Mouse (Mus musculus): ENCODE measurements around the gene Hmgcs2. TPM values are rescaled to one million over a fixed set of nuclear protein-coding genes. Genes with fewer than 3 reads are reported as not detected.

Gene Hmgcs2
- total RNA-seq (2021), result 10 to 100 TPM; 64.9 to 70.1 TPM
- long read RNA-seq, experiment 1, transcript Hmgcs2-201 (10 exons, 3,290 nt), result major isoform, 78 of 88 reads
- long read RNA-seq, experiment 1, partial matches to known transcripts, result 5 of 88 reads
- long read RNA-seq, experiment 1, other reads (novel, unspliced or antisense), result 5 of 88 reads
- long read RNA-seq, experiment 2, transcript Hmgcs2-201 (10 exons, 3,290 nt), result major isoform, 85 of 92 reads
- long read RNA-seq, experiment 2, partial matches to known transcripts, result 4 of 92 reads
- long read RNA-seq, experiment 2, other reads (novel, unspliced or antisense), result 3 of 92 reads

GRCm38 (mm10) chr3:98280204-98280932 lies at the start of gene Hmgcs2:
Hmgcs2 (plus strand) TSS chr3:98280435.
- intact Hi-C loops (cut with DNase I), result loop anchor here (2.0 kb wide), 1 partner anchor 54 kb away; no protein-coding TSS in a partner anchor
- DNase-seq, result peak; percentile 72 to 79

DNA sequence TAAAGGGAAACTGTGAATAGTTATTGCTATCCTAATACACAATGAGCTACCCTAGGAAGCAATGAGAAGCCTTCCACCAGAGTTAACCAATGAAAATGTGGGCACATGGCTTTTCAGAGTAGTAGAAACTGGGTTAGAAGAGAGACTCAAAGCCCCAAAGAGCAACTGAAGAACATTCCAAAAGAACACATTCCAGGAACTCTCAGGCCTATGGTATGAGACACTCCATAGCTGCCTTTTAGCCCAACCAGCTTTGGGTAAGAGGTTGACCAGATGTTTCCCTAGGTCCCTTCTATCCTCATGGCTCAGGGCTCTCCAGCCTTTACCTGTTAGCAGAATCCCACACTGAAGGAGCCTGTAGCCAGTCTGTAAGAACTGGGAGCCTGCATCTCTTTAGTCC lies 46.7 kb upstream of the Hmgcs2 start:
- no peak for DNase-seq
- intact Hi-C loops (cut with DNase I), result no loop called here

DNA sequence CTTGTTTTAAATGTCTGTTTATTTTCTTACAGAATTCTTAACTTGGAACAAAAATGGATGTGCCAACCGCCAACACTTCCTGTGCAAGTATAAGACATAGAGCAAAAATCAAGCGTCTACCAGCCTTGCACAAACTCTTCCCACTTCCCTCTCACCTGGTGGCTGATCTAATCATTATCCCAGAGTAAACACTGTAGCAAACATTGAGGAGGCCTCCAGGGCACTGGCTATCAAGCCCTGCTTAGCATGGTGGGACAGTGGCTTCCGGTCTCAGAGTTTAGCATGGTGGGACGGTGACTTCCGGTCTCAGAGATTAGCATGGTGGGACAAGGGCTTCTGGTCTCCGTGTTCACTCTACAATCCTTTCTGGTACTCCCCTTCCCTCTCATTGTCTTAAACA lies 44.0 kb upstream of the Hmgcs2 start:
- intact Hi-C loops (cut with DNase I), result no loop called here
- DNase-seq, result no peak

- DNase-seq, result no peak
- intact Hi-C loops (cut with DNase I), result no loop called here
Observed at GRCm38 (mm10) chr3:98237240-98237639, 43.0 kb upstream of the Hmgcs2 start.

GRCm38 (mm10) chr3:98238150-98238549 lies 42.1 kb upstream of the Hmgcs2 start:
- DNase-seq, result no peak
- intact Hi-C loops (cut with DNase I), result no loop called here

GRCm38 (mm10) chr3:98242051-98242450 lies 38.2 kb upstream of the Hmgcs2 start:
- intact Hi-C loops (cut with DNase I), result loop anchor here (5.0 kb wide), 1 partner anchor 70 kb away; no protein-coding TSS in a partner anchor
- no peak for DNase-seq

GRCm38 (mm10) chr3:98242458-98243037 lies 37.7 kb upstream of the Hmgcs2 start:
- no peak for DNase-seq
- intact Hi-C loops (cut with DNase I), result loop anchor here (5.0 kb wide), 1 partner anchor 70 kb away; no protein-coding TSS in a partner anchor

DNA sequence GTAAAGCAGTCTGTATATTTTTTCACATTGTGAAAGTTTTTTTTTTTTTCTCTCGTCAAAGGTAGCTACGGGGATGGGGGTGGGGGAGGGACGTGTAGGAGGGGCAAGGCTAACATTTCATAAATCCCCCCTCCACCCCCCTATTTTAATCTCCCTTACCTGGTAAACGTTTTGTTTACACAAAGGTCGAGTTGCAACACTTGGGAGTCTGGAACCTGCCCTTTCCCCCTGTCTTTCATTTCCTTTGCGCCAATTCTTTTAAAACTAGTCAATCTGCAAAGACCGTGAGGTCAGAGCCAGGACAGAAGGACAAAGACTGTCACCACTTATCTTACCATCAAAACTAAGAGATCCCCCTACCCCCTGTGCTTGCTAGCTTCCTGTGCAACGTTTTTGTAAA lies 34.3 kb upstream of the Hmgcs2 start:
- no peak for DNase-seq
- intact Hi-C loops (cut with DNase I), result no loop called here

DNA sequence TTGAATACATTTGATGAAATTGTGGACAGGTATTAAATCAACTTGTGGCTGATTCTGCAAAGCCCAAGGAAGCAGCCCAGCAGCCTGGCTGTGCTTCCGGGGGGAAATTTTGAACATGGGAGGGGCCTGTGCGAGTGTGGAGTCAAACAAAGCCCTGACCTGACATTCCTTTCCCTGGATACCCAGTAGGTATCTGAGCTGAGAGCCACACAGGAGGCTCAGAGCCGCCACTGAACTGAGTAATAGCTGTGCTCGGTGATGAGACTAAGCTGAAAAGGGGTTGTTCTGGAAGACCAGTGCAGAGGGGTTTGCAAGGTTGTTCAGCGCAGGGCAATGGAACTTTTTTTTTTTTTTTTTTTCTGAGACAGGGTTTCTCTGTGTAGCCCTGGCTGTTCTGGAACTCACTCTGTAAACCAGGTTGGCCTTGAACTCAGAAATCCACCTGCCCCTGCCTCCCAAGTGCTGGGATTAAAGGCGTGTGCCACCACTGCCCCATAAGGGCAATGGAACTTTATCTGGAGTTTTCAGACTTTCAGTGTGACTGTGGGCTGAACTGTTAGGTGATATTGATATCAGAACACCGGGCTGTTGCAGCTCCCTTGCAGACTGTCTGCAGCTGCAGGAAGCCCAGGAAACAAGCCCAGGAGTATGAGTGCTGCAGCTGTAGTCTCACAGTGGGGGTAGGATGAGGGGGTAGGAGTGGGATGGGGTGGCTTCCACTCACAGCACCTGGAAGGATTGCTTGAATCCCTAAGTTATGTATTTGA lies 33.1 kb upstream of the Hmgcs2 start:
- intact Hi-C loops (cut with DNase I), result no loop called here
- no peak for DNase-seq

DNA sequence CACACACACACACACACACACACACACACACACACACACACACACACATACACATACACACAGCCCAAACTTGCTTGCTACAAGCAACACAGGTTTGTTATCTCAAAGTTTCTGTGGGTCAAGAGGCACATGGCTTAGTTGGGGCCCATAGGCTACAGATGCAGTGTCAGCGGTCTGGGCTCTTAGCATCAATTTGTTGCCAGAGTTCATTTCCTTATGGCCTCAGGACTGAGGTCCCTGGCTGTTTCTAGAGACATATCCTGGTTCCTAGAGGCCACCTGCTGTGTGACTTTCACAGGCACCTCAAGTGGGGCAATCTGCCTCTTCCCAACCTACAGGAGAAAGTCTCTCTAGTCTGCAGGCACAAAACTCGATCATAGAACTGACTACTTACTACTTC lies 30.9 kb upstream of the Hmgcs2 start:
- no peak for DNase-seq
- intact Hi-C loops (cut with DNase I), result no loop called here

DNA sequence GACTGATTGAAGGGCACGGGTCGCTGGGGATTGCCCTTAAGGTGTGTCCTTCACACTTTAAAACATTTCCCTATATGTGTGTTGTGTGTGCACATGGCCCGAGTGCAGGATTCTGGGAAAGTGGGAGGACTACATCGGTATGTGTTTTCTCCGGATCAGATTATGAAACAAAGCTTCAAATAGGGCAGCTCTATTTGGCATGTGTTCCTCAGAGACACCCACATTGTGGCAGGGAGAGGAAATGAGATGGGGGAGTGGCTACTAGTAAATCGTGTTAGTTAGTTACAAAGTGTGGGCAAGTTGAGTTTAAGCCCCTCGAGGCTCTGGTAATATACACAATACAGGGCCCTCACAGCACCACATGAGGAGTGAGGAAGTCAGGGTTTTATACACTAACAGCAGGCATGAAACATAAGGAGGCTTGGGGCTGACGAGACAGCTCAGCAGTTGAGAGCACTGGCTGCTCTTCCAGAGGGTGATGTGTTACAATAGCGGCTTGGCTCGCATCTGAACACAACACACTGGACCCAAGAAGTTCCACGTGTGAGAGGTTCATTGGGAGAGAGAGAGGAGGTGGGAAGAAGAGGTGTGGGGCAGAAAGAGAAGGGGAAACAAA lies 30.3 kb upstream of the Hmgcs2 start:
- no peak for DNase-seq
- intact Hi-C loops (cut with DNase I), result no loop called here

DNA sequence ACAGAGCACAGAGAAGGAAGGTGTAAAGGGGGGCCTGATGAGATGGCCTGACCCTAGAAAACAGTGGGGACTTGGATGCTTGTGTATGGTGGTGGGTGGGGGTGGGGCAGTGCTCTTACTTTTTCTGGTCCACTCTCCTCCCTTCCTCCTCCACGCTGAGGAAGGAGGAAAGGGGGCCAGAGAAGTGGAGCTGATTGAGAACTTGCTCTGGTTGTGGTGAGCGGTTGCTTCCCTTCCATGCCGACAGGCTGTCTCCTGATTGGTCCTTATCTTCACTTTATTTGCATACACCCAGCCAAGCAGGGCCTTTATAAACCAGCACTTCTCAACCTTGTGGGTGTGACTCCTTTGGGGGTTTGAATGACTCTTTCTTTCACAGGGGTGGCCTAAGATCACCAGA lies 26.2 kb upstream of the Hmgcs2 start:
- DNase-seq, result no peak
- intact Hi-C loops (cut with DNase I), result no loop called here

GRCm38 (mm10) chr3:98254656-98255583 lies 25.3 kb upstream of the Hmgcs2 start:
- DNase-seq, result peak in 1 of 2 experiments; percentile 11
- intact Hi-C loops (cut with DNase I), result no loop called here

GRCm38 (mm10) chr3:98258723-98259122 lies 21.5 kb upstream of the Hmgcs2 start:
- intact Hi-C loops (cut with DNase I), result no loop called here

DNA sequence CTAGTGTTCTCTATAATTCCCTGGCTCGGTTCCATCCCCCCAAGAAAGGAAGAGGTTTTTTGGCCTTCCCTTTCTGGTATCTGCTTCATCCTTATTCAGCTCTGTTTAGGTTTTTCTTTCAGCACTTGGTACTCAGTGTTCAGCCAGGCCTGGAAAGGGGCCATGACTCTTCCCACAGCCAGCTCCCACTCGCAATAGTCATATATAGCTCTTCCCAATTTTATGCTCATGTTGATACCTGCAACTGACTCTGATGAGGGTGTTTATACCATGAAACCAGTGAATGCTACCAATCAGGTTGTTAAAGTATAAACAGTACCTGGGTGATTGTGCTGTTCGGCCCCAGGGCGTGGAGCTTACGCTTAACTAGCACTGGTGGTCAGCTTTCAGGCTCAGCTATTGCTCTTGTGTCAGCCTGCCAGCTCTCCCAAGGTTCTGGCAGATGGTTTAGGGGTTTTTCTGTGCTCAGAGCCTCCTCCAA lies 20.9 kb upstream of the Hmgcs2 start:
- intact Hi-C loops (cut with DNase I), result no loop called here
- peak; percentile 39 to 40 for DNase-seq

More at GRCm38 (mm10) chr3:98258723-98259122, 21.5 kb upstream of the Hmgcs2 start:
- DNase-seq, result no peak

GRCm38 (mm10) chr3:98260534-98260933 lies 19.7 kb upstream of the Hmgcs2 start:
- DNase-seq, result no peak
- intact Hi-C loops (cut with DNase I), result no loop called here

- intact Hi-C loops (cut with DNase I), result no loop called here
- no peak for DNase-seq
Observed at GRCm38 (mm10) chr3:98261415-98261814, 18.8 kb upstream of the Hmgcs2 start.

DNA sequence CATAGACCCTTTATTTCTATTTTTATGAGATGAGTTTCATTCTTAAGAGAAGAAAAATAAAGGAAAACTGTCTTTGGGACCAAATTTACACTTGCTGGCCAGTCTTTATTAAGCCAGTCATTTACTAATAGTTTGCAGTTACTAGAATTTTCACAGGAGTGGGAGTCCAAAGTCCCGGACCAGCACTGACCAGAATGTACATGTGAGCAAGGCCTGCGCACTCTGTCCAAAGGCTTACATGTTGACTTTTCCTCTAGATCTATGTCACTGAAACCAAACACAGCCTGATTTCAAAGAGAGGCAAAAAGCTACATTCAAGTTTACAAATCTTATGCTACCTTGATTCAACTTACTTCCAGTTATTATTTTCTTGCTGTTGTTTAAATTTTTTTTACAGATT lies 18.1 kb upstream of the Hmgcs2 start:
- intact Hi-C loops (cut with DNase I), result no loop called here
- DNase-seq, result no peak

DNA sequence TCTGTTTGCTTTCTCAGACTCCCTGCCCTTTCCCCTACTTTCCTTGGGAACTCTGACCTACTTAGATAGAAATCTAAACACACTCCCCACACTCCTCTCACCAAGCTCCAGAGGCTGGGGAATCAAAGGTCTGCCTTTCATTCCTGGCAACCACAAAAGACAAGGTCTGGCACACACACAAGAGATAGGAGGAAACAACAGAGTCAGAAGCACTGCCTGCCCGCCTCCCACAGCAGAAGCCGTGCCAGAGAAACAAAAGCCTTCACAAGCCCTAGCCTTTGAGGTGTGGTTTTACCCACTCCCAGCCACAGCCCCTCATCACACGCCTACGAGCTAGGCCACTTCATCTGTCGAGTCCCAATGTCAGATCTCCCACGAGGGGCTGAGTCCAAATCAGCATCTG lies 13.0 kb upstream of the Hmgcs2 start:
- DNase-seq, result peak; percentile 9 to 50
- intact Hi-C loops (cut with DNase I), result no loop called here
